Mouse (Mus musculus): ENCODE results near the gene Adam11. TPM values are rescaled to one million over a fixed set of nuclear protein-coding genes. Genes with fewer than 3 reads are reported as not detected.

The Adam11 gene
- polyA plus RNA-seq, 1 experiment from 2014 or later: 14.7 TPM

DNA sequence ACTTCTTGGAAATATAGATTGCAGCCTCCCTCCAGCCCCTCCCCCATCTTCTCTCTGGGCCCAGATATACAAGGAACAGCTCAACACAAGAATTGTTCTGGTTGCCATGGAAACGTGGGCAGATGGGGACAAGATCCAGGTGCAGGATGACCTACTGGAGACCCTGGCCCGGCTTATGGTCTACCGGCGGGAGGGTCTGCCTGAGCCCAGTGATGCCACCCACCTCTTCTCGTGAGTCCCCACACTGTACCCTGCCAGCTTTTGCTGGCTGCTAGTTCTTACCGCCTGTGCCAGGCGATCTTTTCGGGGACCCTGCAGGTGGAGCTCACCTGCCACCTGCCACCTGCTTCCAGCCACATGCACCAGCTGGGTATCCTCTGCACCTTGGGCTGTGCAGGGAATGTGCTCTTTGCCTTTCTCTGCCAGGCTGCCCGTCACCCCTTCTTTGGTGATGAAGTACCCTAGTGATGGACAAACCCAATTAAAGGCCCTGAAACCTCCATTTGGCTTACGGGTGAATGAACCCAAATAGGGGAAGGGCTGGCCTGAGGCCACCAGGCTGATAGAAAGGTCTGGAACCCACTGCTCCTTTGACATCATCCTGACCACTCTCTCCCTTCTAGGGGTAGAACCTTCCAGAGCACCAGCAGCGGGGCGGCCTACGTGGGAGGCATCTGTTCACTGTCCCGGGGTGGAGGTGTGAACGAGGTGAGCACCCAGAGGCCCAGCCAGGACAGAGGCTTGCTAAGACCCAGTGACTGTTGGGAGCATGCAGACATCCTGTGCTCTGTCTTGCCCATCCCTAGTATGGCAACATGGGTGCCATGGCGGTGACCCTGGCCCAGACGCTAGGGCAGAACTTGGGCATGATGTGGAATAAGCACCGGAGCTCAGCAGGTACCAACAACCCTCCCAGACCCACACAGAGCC, 11.8 kb downstream of the Adam11 start:
- Histone ChIP-seq H3K9ac (no peak overlapping the region), H3K4me2 (replicated peaks) (no peak overlapping the region), H3K4me1 (peaks cover 44% of the 10 kb centered on the region), H3K9me3 (no peaks in the 10 kb centered on the region), H3K36me3 (peaks cover 16% of the 10 kb centered on the region), H3K27me3 (no peaks in the 10 kb centered on the region), H3K4me3 (no peak overlapping the region), H3K27ac (no peak overlapping the region)
- ATAC-seq (ENCODE audit: low FRiP score, low read depth): no peak
- WGBS: 65% methylated on average over 18 of the region's 18 CpGs

GRCm38 (mm10) chr11:102773713-102774611, 12.7 kb downstream of the Adam11 start:
- Histone ChIP-seq H3K4me3 (peak overlapping the region; percentile 68), H3K27me3 (no peaks in the 10 kb centered on the region), H3K4me2 (replicated peaks) (peak overlapping the region; percentile 89), H3K27ac (peak overlapping the region; percentile 96), H3K9me3 (no peaks in the 10 kb centered on the region), H3K9ac (peak overlapping the region; percentile 82), H3K36me3 (peaks cover 16% of the 10 kb centered on the region), H3K4me1 (peaks cover 53% of the 10 kb centered on the region)
- under 1% methylated on average over 46 of the region's 46 CpGs for WGBS
- peak; percentile 46 for ATAC-seq (ENCODE audit: low FRiP score, low read depth)

DNA sequence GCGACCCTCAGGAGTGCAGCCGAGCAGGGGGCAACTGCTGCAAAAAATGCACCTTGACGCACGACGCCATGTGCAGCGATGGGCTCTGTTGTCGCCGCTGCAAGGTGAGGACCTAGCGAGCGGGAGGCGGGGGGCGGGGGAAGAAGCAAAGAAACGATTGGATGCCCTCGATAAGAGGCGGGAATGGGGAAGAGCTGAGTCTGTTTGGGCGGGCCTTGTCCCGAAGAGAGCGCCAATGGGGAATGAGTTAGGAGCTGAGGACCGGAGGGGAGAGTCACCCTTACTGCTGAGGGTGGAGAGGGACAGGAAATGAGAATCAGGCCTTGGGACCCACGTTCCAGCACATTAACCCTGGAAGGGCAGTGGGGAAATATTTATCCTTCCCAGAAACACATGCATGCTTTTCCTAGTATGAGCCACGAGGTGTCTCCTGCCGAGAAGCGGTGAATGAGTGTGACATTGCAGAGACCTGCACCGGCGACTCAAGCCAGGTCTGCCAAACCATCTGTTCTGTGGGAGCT, 13.4 kb downstream of the Adam11 start:
- Histone ChIP-seq H3K4me2 (replicated peaks) (peak overlapping the region; percentile 89), H3K4me3 (peak overlapping the region; percentile 68), H3K27me3 (no peaks in the 10 kb centered on the region), H3K9me3 (no peaks in the 10 kb centered on the region), H3K36me3 (peaks cover 16% of the 10 kb centered on the region), H3K27ac (peak overlapping the region; percentile 96), H3K9ac (peak overlapping the region; percentile 82), H3K4me1 (peaks cover 55% of the 10 kb centered on the region)
- WGBS: under 1% methylated on average over 25 of the region's 25 CpGs
- ATAC-seq (ENCODE audit: low FRiP score, low read depth): peak; percentile 93

DNA sequence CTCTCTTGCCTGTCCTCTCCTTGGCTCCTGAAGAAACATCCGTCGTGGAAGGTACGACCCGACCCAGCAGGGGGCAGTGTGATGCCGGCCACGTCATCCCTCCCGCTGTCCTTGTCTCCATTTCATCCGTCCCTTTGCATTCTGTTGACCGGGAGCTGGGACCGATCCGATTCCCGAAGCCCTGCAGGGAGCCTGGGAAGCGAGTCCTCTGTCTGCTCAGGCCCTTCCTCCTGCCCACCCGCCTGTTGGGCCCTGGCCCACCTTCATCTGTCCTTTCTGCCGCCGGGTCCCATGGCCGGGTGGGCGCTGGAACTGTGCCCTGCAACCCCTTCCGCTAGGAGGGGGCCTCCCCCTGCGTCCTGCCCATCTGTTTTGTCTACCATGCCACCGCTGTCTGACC, 16.4 kb downstream of the Adam11 start:
- Histone ChIP-seq H3K36me3 (peaks cover 16% of the 10 kb centered on the region), H3K27me3 (no peaks in the 10 kb centered on the region), H3K9ac (peak overlapping the region; percentile 54), H3K27ac (no peak overlapping the region), H3K4me1 (peaks cover 40% of the 10 kb centered on the region), H3K4me2 (replicated peaks) (peak overlapping the region; percentile 58), H3K9me3 (no peaks in the 10 kb centered on the region), H3K4me3 (peak overlapping the region; percentile 28)
- no peak for ATAC-seq (ENCODE audit: low FRiP score, low read depth)
- 31% methylated on average over 21 of the region's 21 CpGs for WGBS

DNA sequence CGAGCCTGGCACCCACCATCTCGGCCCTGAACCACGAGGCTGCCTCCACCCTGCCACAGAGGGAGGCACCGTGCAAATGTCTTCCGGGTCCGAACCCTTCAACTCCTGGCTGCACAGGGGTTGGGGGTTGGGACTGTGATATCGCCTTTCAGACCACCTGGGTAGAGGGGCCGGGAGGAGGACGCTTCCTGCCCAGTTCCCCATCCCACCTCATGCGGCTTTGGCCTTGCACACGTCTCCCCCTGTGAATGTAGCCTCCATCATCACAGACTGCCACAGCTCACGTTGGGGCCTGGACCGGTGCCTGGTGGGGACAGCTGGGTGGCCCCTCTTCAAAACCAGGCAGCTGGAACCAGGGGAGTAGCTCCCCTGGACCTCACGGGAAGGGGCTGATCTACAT, 16.9 kb downstream of the Adam11 start:
- Histone ChIP-seq H3K4me2 (replicated peaks) (peak overlapping the region; percentile 58), H3K4me3 (peak overlapping the region; percentile 28), H3K4me1 (peaks cover 40% of the 10 kb centered on the region), H3K27me3 (no peaks in the 10 kb centered on the region), H3K9ac (peak overlapping the region; percentile 54), H3K9me3 (no peaks in the 10 kb centered on the region), H3K27ac (peak overlapping the region; percentile 39; the same call in 1 of the 2 replicates), H3K36me3 (peaks cover 16% of the 10 kb centered on the region)
- ATAC-seq (ENCODE audit: low FRiP score, low read depth): no peak
- 23% methylated on average over 14 of the region's 14 CpGs for WGBS

DNA sequence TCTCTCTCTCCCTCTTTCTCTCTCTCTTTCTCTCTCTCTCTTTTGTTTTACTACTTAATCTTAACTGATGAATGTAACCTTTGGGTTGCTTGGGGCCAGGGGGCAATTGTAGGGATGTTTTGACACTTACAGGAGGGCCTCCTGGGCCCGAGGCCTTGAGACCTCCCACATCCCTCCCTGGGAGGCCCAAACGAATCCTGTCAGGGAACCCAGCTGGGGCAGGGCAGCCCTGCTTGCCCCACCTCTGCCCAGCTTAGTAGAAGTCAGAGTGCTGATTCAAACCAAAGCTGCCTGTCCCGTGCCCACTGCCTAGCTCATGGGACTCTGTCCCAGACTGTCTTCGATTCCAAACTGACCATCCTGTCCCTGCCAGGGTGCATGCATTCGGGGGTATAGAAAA, 17.4 kb downstream of the Adam11 start:
- ATAC-seq (ENCODE audit: low FRiP score, low read depth): no peak
- Histone ChIP-seq H3K9me3 (no peaks in the 10 kb centered on the region), H3K27ac (peak overlapping the region; percentile 39; the same call in 1 of the 2 replicates)

GRCm38 (mm10) chr11:102779081-102779638, 17.9 kb downstream of the Adam11 start:
- no peak for ATAC-seq (ENCODE audit: low FRiP score, low read depth)
- H3K4me2 ChIP-seq (replicated peaks): no peak overlapping the region
- peak overlapping the region; percentile 39; the same call in 1 of the 2 replicates for H3K27ac ChIP-seq
- H3K4me3 ChIP-seq: no peak overlapping the region
- peaks cover 40% of the 10 kb centered on the region for H3K4me1 ChIP-seq
- H3K9me3 ChIP-seq: no peaks in the 10 kb centered on the region
- WGBS: 81% methylated on average over 8 of the region's 8 CpGs
- H3K9ac ChIP-seq: 0 out of 2 replicates have a peak overlapping the region, but pooled peaks have one; percentile 48
- no peaks in the 10 kb centered on the region for H3K27me3 ChIP-seq
- peaks cover 16% of the 10 kb centered on the region for H3K36me3 ChIP-seq

More for the DNA sequence above, 17.4 kb downstream of the Adam11 start:
- Histone ChIP-seq H3K9ac (peak overlapping the region; percentile 48; the same call in 1 of the 2 replicates), H3K27me3 (no peaks in the 10 kb centered on the region), H3K4me1 (peaks cover 40% of the 10 kb centered on the region), H3K4me3 (no peak overlapping the region), H3K36me3 (peaks cover 16% of the 10 kb centered on the region), H3K4me2 (replicated peaks) (no peak overlapping the region; the same call in 1 of the 2 replicates)
- WGBS: 43% methylated on average over 5 of the region's 5 CpGs

GRCm38 (mm10) chr11:102779824-102780223, 18.6 kb downstream of the Adam11 start:
- Histone ChIP-seq H3K4me2 (replicated peaks) (no peak overlapping the region), H3K9ac (no peak overlapping the region), H3K9me3 (no peaks in the 10 kb centered on the region), H3K36me3 (peaks cover 16% of the 10 kb centered on the region), H3K27ac (no peak overlapping the region), H3K4me3 (no peak overlapping the region), H3K27me3 (no peaks in the 10 kb centered on the region), H3K4me1 (peaks cover 40% of the 10 kb centered on the region)
- no peak for ATAC-seq (ENCODE audit: low FRiP score, low read depth)
- WGBS: 75% methylated on average over 7 of the region's 7 CpGs

DNA sequence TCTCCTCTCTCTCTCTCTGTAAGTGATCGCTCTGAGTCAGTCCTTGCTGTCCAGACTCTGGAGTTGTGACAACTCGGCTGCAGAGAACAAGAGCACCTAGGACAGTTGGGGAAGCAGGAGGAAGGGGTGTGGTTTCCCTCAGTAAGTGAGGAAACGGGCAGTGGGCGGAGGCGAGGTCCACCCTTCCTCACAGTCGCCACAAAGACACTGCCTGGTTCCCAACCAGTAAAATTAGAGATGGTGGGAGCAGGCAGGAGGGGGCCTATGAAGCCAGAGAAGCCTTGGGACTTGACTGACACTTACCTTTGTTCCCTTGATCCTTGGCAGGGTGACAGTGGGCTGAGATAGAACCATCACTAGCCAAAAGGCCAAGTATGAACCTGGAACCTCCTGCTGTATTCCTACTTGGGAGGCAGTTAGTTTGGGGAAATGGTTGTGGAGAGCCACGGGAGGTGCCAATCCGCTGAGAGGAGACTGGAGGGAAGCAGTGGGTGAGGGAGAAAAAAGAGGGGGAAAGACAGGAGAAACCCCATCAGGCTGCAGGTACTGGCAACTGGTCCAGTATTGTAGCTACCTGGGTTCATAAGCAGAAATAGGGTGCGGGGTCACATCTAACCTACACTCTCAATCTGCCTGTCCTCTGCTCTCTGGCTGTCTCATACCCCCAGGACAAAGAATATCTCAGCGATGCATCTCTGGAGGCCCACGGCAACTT, 19.2 kb downstream of the Adam11 start:
- ATAC-seq (ENCODE audit: low FRiP score, low read depth): no peak
- no peaks in the 10 kb centered on the region for H3K27me3 ChIP-seq
- H3K9me3 ChIP-seq: no peaks in the 10 kb centered on the region
- H3K36me3 ChIP-seq: peaks cover 16% of the 10 kb centered on the region
- H3K4me2 ChIP-seq (replicated peaks): no peak overlapping the region
- 0 out of 2 replicates have a peak overlapping the region, but pooled peaks have one; percentile 8 for H3K9ac ChIP-seq
- peaks cover 35% of the 10 kb centered on the region for H3K4me1 ChIP-seq
- 36% methylated on average over 11 of the region's 11 CpGs for WGBS
- H3K27ac ChIP-seq: no peak overlapping the region
- no peak overlapping the region for H3K4me3 ChIP-seq

- Histone ChIP-seq H3K36me3 (peaks cover 13% of the 10 kb centered on the region), H3K27me3 (no peaks in the 10 kb centered on the region), H3K4me2 (replicated peaks) (no peak overlapping the region), H3K4me1 (peaks cover 29% of the 10 kb centered on the region), H3K4me3 (no peak overlapping the region), H3K27ac (no peak overlapping the region), H3K9ac (no peak overlapping the region), H3K9me3 (no peaks in the 10 kb centered on the region)
- ATAC-seq (ENCODE audit: low FRiP score, low read depth): no peak
- WGBS: 73% methylated on average over 10 of the region's 10 CpGs
Measured at GRCm38 (mm10) chr11:102780986-102781351, 19.7 kb downstream of the Adam11 start.

- 82% methylated on average over 4 of the region's 4 CpGs for WGBS
- no peak for ATAC-seq (ENCODE audit: low FRiP score, low read depth)
- Histone ChIP-seq H3K27me3 (no peaks in the 10 kb centered on the region), H3K9me3 (no peaks in the 10 kb centered on the region), H3K9ac (no peak overlapping the region), H3K4me1 (peaks cover 29% of the 10 kb centered on the region), H3K4me3 (no peak overlapping the region), H3K27ac (no peak overlapping the region), H3K36me3 (peaks cover 8% of the 10 kb centered on the region), H3K4me2 (replicated peaks) (no peak overlapping the region)
Measured at GRCm38 (mm10) chr11:102781523-102781922, 20.3 kb downstream of the Adam11 start.

Measured in limb, embryonic 13.5 days (tissue).